Mouse (Mus musculus) midbrain, embryonic 14.5 days (tissue): ENCODE measurements around the gene Nkx6-1. TPM values are rescaled to one million over a fixed set of nuclear protein-coding genes. Genes with fewer than 3 reads are reported as not detected.
A peak's percentile ranks its signal among the peaks of the same experiment; 100 is the strongest.

Experiments used
- ATAC-seq: fragments of 200-750 bp; cut with Nextera tagmentation; 2 replicates; pipeline ENCODE4 v1.8.0; 2017; ENCODE audit warnings: moderate number of reproducible peaks, moderate library complexity; ENCODE audit not compliant: low FRiP score, low TSS enrichment
- DNase-seq: peaks from one replicate; pipeline ENCODE4 v3.0.0-alpha.2; 2015
- H3K27ac ChIP-seq: fragments of 300-500 bp; sonication (generic); replicated peaks from 2 replicates; pipeline ENCODE4 v1.5.1; 2014; ENCODE audit warnings: mild to moderate bottlenecking, low read depth, low read length, moderate library complexity
- H3K27me3 ChIP-seq: fragments of 300-500 bp; sonication (generic); 2 replicates; pipeline ENCODE4 v1.6.1; 2014; ENCODE audit warnings: low read length, control low read depth, mixed read lengths; ENCODE audit not compliant: control insufficient read depth, insufficient read depth
- H3K36me3 ChIP-seq: fragments of 300-500 bp; sonication (generic); 2 replicates; pipeline ENCODE4 v1.6.1; 2014; ENCODE audit warnings: low read length, control low read depth; ENCODE audit not compliant: control insufficient read depth, insufficient read depth
- H3K4me1 ChIP-seq: fragments of 300-500 bp; sonication (generic); 2 replicates; pipeline ENCODE4 v1.6.1; 2014; ENCODE audit warnings: mild to moderate bottlenecking, antibody characterized with exemption, low read length, control low read depth; ENCODE audit not compliant: control insufficient read depth, insufficient read depth
- H3K4me2 ChIP-seq: fragments of 300-500 bp; sonication (generic); 2 replicates; pipeline ENCODE4 v1.6.1; 2014; ENCODE audit warnings: mild to moderate bottlenecking, low read length, moderate library complexity
- H3K4me3 ChIP-seq: fragments of 300-500 bp; sonication (generic); replicated peaks from 2 replicates; pipeline ENCODE4 v1.5.1; 2014; ENCODE audit warnings: low read depth, low read length
- H3K9ac ChIP-seq: fragments of 300-500 bp; sonication (generic); replicated peaks from 2 replicates; pipeline ENCODE4 v1.6.1; 2014; ENCODE audit warnings: mild to moderate bottlenecking, low read length, moderate library complexity
- H3K9me3 ChIP-seq: fragments of 300-500 bp; sonication (generic); 2 replicates; pipeline ENCODE4 v1.6.1; 2016; ENCODE audit warnings: low read length, control low read depth, mixed read lengths; ENCODE audit not compliant: control insufficient read depth
- WGBS: fragments of 180-500 bp; shearing (Covaris S2); extraction: QIAGEN DNeasy Blood & Tissue Kit; methylation state at CpG from one replicate; pipeline ENCODE4 v1.1.7; 2014; 5-methylcytosine and 5-hydroxymethylcytosine counted together
- polyA plus RNA-seq: library from polyadenylated mRNA; unstranded; fragments of >200 nt; fragmentation: Nextera tagmentation; extraction: Ambion mirVana; gene quantifications from 2 replicates; pipeline ENCODE4 v1.2.1, GENCODE M21; 2014

Gene Nkx6-1
- polyA plus RNA-seq, 1 experiment from 2014 or later: 2.8 TPM

DNA sequence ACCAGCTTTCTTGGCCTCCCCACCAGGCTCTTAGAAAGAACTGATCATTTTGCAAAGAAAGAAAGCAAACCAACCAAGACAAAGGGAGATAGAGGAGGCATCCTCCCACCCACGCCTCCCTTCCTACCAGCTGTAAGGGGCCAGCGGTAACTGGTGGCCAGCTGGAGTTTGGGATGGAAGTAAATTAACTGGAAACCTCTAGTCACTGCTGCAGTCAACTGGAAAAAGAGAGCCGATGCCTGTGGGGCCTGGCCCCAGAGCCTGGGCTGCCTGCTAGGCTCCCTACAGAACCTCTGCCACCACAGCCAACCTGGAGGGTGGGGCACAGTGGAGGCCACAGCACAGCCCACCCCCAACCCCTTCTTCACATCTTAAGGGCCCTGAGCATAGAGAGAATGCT, 8.7 kb downstream of the Nkx6-1 start:
- Histone ChIP-seq H3K36me3 (no peaks in the 10 kb centered on the region), H3K9me3 (no peaks in the 10 kb centered on the region; the same call in 1 of the 2 replicates), H3K4me3 (no peak overlapping the region), H3K4me2 (no peak overlapping the region), H3K27ac (no peak overlapping the region), H3K27me3 (peaks cover 85% of the 10 kb centered on the region), H3K9ac (no peak overlapping the region), H3K4me1 (no peaks in the 10 kb centered on the region; the same call in 1 of the 2 replicates)
- 5% methylated on average over 3 of the region's 3 CpGs for WGBS
- ATAC-seq: no peak
- DNase-seq: no peak

DNA sequence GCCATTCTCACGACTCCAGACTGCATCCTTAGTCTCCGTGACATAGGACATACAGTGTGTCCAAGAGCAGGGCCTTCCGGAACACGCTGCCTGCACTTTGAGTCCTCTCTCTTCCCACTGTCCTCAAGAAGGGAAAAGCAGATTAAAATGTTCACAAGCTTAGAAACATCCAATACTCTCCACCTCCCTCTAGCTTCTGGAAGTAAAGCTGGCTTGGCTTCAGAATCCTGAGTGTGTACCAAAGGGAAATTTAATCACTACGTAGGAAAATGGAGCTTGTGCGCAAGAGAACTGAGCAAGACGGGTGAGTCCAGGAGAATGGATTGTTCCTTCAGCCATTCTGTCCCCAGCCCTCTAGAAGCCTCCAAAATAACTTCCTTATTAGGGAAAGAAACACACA, 9.4 kb downstream of the Nkx6-1 start:
- Histone ChIP-seq H3K27ac (no peak overlapping the region), H3K4me2 (no peak overlapping the region), H3K9me3 (no peaks in the 10 kb centered on the region; the same call in 1 of the 2 replicates), H3K9ac (no peak overlapping the region), H3K27me3 (peaks cover 89% of the 10 kb centered on the region), H3K4me1 (no peaks in the 10 kb centered on the region; the same call in 1 of the 2 replicates), H3K4me3 (no peak overlapping the region), H3K36me3 (no peaks in the 10 kb centered on the region)
- no peak for ATAC-seq
- DNase-seq: no peak
- WGBS: 20% methylated on average over 7 of the region's 7 CpGs

DNA sequence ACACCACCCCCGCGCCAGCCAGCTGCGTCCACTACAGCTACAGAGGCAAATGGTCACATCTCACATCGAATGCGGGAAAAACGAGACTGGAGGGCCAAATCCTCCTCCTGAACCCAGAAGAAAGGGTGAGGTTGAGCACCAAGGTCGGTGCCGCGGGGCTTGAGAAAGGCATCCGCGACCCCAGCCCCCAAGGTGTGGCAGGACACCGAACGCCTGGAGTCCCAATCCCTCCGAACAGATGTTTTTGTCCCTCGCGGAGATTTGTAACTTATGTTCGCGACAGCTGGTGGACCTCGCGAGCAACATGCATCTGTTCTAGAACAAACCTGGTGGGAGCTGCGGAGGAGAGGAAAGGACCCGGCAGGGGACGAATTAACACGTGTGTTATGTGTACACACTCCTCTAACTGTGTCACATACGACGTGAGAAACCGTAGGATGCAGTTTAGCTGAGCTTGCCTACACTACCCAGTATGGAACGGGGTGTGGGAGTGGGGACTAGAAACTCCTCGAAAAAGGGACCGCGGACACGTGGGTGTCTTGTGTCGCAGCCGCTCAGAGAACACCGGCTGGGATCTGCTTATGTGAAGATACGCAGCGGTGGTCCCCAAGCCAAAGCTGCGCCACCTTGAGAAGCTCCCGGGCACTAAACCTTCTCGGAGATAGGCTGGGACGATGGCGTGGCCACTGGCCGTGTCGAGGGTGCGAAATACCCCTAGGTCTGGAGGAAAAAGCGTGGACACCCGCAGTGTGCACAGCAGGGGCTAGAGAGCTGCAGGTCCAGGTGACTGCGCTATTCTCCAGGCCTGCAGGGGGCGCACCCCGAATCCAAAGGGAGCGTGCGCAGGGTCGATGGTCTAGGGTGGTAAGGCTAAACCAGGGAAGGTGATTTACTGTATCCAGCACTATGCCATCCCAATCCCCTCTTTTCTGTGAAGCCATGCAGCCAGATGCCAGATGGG, 16.8 kb downstream of the Nkx6-1 start:
- no peaks in the 10 kb centered on the region for H3K36me3 ChIP-seq
- no peaks in the 10 kb centered on the region for H3K4me1 ChIP-seq
- no peaks in the 10 kb centered on the region; the same call in 1 of the 2 replicates for H3K9me3 ChIP-seq
- H3K27ac ChIP-seq: no peak overlapping the region
- no peak for ATAC-seq
- H3K4me2 ChIP-seq: 0 out of 2 replicates have a peak overlapping the region, but pooled peaks have one; percentile 4
- no peak overlapping the region for H3K4me3 ChIP-seq
- WGBS: 6% methylated on average over 53 of the region's 53 CpGs
- peak; percentile 42 for DNase-seq
- no peak overlapping the region for H3K9ac ChIP-seq
- peaks cover 91% of the 10 kb centered on the region for H3K27me3 ChIP-seq

GRCm38 (mm10) chr5:101646961-101647575, 17.7 kb downstream of the Nkx6-1 start:
- H3K27me3 ChIP-seq: peaks cover 94% of the 10 kb centered on the region
- H3K4me3 ChIP-seq: no peak overlapping the region
- H3K4me1 ChIP-seq: no peaks in the 10 kb centered on the region
- H3K36me3 ChIP-seq: no peaks in the 10 kb centered on the region
- no peak for ATAC-seq
- no peak overlapping the region for H3K9ac ChIP-seq
- WGBS: 30% methylated on average over 20 of the region's 20 CpGs
- no peaks in the 10 kb centered on the region; the same call in 1 of the 2 replicates for H3K9me3 ChIP-seq
- no peak overlapping the region for H3K4me2 ChIP-seq
- no peak for DNase-seq
- no peak overlapping the region for H3K27ac ChIP-seq

- Histone ChIP-seq H3K36me3 (no peaks in the 10 kb centered on the region), H3K4me2 (no peak overlapping the region), H3K4me1 (no peaks in the 10 kb centered on the region), H3K27me3 (peaks cover 86% of the 10 kb centered on the region), H3K9me3 (no peaks in the 10 kb centered on the region), H3K9ac (no peak overlapping the region), H3K4me3 (no peak overlapping the region), H3K27ac (no peak overlapping the region)
- WGBS: 66% methylated on average over 8 of the region's 8 CpGs
- ATAC-seq (no peak), DNase-seq (no peak)
Measured at GRCm38 (mm10) chr5:101645071-101645470, 19.7 kb downstream of the Nkx6-1 start.

DNA sequence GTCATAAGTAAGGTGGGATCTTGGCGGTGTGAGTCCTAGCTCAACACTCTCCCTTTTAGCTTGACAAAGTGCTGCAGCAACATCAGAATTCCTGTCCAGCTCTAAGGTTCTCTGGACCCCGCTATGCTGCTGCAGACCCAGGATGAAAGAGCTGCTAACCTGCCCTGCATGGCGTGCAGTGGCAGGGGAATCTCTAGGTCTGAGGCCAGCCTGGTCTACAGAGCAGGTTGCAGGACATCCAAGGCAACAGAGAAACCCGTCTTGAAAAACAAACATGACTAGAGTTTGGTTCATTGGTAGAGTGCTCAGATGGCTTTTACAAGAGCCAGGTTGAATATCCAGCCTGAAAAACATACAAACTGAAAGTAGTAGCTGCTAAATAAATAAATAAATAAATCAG, 26.7 kb downstream of the Nkx6-1 start:
- Histone ChIP-seq H3K27me3 (peaks cover 20% of the 10 kb centered on the region), H3K4me2 (no peak overlapping the region), H3K4me3 (no peak overlapping the region), H3K27ac (no peak overlapping the region), H3K9ac (no peak overlapping the region), H3K9me3 (no peaks in the 10 kb centered on the region), H3K36me3 (no peaks in the 10 kb centered on the region), H3K4me1 (no peaks in the 10 kb centered on the region)
- ATAC-seq: no peak
- WGBS: 88% methylated on average over 4 of the region's 4 CpGs
- DNase-seq: no peak

Other genes with a start within 250 kb of the Nkx6-1 start
- gene Cds1, start 100.1 kb upstream of the Nkx6-1 start, polyA plus RNA-seq: 4.1 and 5.7 TPM in 2 replicates